Mouse (Mus musculus) adrenal gland (tissue): Measurements from ENCODE around the gene Bmx.

Experiments
- intact Hi-C: fragments of 180-260 bp; cut with DNase I; formaldehyde crosslinking; loops from one replicate; pipeline ENCODE4 v1.15.1; 2025

The Bmx gene

GRCm38 (mm10) chrX:164175780-164176179 lies 82.2 kb downstream of the Bmx start:
- intact Hi-C loops: loop anchor here (5.0 kb wide), 1 partner anchor 73 kb away; no protein-coding TSS in a partner anchor

- intact Hi-C loops: loop anchor here (5.0 kb wide), 1 partner anchor 73 kb away; no protein-coding TSS in a partner anchor
Observed at GRCm38 (mm10) chrX:164175311-164175710, 82.7 kb downstream of the Bmx start.

- intact Hi-C loops: no loop called here
Observed at GRCm38 (mm10) chrX:164173880-164174279, 84.1 kb downstream of the Bmx start.

- intact Hi-C loops: no loop called here
Observed at GRCm38 (mm10) chrX:164171034-164171433, 87.0 kb downstream of the Bmx start.

- intact Hi-C loops: no loop called here
Observed at GRCm38 (mm10) chrX:164164681-164165080, 93.3 kb downstream of the Bmx start.

GRCm38 (mm10) chrX:164154594-164154993 lies 103.4 kb downstream of the Bmx start:
- intact Hi-C loops: no loop called here

GRCm38 (mm10) chrX:164153606-164154005 lies 104.4 kb downstream of the Bmx start:
- intact Hi-C loops: no loop called here

- intact Hi-C loops: no loop called here
Observed at GRCm38 (mm10) chrX:164152703-164153102, 105.3 kb downstream of the Bmx start.

GRCm38 (mm10) chrX:164145463-164146250 lies 112.3 kb downstream of the Bmx start:
- intact Hi-C loops: no loop called here
